Mouse (Mus musculus): Measurements from ENCODE around the gene Plekha6.

Plekha6 gene

GRCm38 (mm10) chr1:133244668-133245067 lies 80.7 kb downstream of the Plekha6 start:
- DNase-seq (ENCODE audit: low spot score in 2 of 2), result no peak

DNA sequence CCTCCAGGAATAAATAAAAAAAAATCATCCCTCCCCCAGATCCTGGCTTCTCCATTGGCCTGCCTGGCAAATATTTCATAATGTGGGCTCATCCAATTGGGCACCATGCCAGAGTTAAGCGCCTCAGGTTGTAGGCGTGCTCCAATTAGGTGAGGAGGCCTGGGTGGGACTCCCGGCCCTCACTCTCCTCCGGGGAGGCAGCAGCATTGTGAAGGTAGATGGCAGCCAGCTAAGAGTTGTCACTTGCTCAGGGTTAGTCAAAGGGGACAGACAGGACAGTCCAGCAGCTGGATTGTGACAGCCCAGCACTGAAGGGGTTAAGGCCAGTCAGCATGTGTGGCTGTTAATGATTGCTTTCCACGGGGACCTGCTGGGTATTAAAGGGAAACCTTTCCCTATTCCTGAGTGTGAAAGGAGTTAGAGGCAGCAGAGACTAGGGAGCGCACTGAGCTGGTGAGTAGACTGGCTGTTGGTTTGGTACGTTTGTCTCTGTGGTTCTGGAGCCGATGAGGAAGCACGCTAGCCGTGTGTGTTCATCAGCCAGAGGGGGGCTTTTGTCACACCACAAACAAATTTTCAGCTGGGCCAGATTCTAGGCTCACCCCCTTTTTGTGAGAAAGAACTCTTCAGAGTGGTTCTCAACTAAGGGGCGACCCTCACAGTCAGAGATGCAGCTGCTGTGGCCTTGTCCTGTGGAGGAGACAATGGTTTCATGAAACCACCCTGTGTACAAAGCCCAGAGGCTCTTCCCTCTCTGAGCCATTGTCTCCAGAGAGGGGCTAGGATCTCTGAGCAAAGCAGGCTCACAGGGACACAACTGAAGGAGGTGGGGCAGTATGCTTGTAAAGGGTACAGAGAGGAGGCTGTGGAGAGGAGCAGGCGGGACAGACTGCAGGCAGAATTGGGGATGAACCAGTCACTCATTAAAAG lies 81.9 kb downstream of the Plekha6 start:
- DNase-seq (ENCODE audit: low spot score in 2 of 2), result no peak

DNA sequence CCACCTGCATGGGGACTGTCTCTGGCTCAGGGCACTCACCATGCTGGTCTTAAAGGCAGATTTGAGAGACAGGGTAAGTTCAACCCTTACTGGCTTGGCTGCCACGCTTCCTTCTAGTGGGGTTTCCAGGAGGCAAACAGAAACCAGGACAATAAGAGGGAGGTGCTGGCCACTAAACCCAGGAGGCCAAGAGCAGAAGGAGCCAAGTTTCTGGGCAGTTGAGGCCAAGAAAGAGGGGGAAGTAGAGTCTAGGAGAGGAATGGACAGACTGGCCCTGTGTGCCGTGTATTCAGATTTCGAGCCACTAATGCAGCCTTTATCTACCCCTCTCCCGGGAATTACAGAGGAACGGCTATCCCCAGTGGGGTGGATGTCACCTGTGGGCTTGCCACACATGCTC lies 83.2 kb downstream of the Plekha6 start:
- no peak for DNase-seq (ENCODE audit: low spot score in 2 of 2)

DNA sequence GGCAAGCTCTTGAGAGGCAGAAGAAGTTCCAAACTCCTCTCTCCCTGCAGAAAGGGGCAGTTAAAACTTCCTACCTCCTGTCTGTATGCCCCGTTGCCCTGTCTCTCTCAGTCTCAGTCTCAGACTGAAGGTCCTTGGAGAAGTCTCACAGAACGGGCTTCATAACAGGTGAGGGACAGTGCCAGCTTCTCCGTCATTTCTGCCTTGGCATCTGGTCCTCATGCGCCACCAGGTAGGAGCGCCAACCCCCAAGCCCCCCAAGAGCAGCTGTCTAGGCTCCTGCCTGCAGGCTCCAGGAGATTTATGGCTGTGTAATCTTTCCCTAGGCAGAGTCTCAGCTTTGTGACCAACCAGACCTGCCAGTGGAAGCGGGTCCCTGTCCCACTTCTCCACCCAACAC lies 86.8 kb downstream of the Plekha6 start:
- no peak for DNase-seq (ENCODE audit: low spot score in 2 of 2)

DNA sequence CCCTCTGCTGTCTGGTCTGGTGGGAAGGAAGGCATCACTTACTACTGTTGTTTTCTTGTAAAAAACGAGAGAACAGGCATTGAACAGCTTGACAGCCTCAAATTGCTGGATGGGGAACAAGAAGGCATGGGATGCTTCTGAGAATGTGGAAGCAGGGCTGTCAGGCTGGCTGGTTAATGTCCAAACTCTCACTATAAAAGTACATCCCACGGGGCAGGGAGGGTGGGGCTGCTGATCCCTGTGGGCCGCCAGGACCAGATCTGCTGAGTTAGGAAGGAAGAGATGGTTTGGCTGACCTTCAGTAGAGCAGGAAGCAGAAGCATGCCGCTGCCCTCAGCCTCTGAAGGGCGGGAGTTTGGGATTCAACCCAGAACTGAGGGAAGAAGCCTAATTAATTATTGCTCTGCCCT lies 87.6 kb downstream of the Plekha6 start:
- DNase-seq (ENCODE audit: low spot score in 2 of 2), result peak in 1 of 2 experiments; percentile 63

- DNase-seq (ENCODE audit: low spot score in 2 of 2), result no peak
Observed at GRCm38 (mm10) chr1:133252251-133252650, 88.2 kb downstream of the Plekha6 start.

DNA sequence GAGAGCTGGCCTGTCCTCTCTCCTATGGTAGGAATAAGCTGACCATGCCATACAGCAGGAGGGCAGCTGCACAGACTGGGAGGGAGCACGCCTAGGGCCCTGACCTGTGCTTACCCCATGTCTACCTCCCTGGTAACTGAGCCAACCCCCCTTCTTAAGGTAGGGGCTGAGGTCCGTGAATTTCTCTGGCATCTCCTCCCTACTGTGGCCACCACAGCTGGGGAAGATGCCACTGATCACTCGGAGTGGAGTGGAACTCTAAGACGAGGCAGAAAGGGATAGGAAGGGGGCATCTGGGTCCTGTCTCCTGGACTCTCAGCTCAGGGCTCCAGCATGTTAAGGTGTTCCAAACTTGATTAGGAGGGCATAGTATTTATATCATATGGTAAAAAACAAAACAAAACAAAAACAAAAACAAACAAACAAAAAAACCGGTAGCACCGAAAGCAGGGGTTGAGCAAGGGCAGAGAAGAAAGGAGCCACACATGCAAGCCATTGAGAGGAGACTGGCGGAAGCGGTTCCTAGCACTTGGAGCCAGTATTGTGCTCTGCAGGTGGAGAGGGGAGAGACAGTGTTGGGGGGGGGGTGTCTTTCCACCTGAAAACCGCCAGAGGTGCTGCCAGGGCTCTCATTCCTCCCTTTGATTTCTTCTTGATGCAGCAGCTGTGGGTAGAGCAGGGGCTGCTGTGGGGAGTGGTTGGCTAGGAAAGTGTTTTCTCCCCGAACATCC lies 89.0 kb downstream of the Plekha6 start:
- no peak for DNase-seq (ENCODE audit: low spot score in 2 of 2)

DNA sequence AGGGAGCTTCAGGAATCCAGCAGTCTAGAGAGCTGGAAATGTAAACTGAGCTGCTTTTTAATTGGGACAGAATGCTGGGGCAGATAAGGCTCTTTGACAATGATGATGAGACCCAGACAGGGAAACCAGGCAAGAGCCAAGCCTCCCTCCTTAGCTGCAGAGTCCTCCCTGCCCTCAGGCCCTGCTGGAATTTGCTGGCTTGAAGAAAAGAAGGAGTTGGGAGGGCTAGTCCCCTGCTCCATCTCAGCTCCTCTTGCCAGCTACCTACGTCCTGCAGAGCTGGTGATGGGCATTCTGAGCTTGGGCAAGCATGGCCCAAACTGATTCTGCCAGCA lies 89.5 kb downstream of the Plekha6 start:
- no peak for DNase-seq (ENCODE audit: low spot score in 2 of 2)

DNA sequence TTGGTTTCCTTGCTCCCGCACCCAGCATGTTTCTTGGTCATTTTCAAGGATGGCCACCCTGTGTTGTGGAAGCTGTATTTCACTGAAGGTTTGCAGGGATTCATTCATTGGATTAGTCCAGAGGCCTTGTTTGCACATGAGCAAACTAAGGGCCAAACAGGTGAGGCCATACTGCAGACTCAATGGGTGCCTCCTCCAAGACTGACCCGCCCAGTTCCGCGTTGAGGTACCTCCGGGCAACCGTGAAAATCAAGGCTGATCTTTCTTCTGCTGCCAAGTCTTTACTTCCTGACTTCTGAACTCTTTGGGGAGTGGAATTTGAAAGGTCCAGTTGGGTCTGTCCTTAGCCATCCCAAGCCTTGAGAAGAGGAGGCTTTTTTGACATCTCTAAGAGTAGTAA lies 90.2 kb downstream of the Plekha6 start:
- DNase-seq (ENCODE audit: low spot score in 2 of 2), result no peak

DNA sequence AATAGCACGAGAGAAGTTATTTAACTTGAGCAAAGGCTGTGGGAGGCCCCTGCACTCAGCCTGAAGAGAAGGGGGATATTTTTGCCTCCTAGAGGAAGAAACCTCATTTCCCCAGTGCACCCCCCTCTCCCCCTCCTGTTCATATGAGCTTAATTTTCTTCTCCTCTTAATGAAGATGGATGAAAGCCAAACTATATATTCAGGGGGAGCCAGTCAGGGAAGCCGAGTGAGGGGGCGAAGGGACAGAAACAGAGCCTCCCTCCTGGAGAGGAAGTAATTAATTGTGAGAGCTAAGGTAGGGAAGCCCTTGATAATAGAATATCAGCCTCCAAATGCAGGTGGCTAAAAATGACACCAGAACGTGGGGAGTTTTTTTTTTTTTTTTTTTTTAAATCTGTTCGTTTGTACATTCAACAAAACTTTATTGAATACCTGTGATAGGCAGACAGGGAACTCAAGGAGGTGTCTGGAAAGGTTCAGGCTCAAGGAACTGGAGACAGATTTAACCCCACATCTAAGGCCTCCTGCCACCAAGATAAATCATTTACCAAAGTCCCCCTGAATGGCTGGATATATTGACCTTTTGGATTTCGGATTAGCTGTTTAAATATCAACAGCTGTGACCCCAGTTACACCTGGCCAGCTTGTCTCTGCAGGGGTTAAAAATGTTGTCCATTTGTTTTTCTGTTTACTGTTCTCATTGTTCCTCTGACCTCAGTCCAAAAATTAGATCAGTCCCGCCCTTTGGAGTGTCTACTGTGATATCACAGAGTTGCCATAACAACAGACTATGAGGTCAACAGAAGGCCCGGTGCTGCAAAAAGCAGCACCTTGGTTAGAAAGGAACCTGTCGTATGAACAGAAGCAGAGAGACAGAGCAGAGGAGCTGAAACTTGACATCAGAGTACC lies 91.1 kb downstream of the Plekha6 start:
- DNase-seq (ENCODE audit: low spot score in 2 of 2), result no peak

GRCm38 (mm10) chr1:133255776-133256175 lies 91.8 kb downstream of the Plekha6 start:
- DNase-seq (ENCODE audit: low spot score in 2 of 2), result no peak

- no peak for DNase-seq (ENCODE audit: low spot score in 2 of 2)
Observed at GRCm38 (mm10) chr1:133256347-133256746, 92.3 kb downstream of the Plekha6 start.

DNA sequence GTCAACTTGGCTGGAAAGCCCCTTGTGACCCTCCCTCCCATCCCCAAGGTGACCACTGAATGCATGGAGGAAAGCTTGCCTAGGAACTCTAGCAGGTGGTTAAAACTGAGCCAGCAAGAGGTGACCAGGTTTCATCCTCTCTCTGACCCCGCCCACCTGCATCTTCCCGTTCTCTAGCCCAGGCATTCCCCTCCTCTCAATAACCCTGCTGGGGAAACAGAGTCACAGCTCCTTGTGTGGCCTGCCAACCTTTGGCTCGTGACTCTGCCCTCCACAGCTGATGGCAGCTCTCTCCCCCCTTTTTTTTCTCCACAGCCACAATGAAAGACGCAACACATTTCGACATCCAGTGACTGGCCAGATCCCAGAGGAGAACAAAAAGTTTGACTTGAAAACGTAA lies 94.7 kb downstream of the Plekha6 start:
- no peak for DNase-seq (ENCODE audit: low spot score in 2 of 2)

GRCm38 (mm10) chr1:133262628-133263027 lies 98.6 kb downstream of the Plekha6 start:
- no peak for DNase-seq (ENCODE audit: low spot score in 2 of 2)

GRCm38 (mm10) chr1:133263134-133263533 lies 99.1 kb downstream of the Plekha6 start:
- DNase-seq (ENCODE audit: low spot score in 2 of 2), result no peak

GRCm38 (mm10) chr1:133264367-133264766 lies 100.4 kb downstream of the Plekha6 start:
- DNase-seq (ENCODE audit: low spot score in 2 of 2), result no peak

DNA sequence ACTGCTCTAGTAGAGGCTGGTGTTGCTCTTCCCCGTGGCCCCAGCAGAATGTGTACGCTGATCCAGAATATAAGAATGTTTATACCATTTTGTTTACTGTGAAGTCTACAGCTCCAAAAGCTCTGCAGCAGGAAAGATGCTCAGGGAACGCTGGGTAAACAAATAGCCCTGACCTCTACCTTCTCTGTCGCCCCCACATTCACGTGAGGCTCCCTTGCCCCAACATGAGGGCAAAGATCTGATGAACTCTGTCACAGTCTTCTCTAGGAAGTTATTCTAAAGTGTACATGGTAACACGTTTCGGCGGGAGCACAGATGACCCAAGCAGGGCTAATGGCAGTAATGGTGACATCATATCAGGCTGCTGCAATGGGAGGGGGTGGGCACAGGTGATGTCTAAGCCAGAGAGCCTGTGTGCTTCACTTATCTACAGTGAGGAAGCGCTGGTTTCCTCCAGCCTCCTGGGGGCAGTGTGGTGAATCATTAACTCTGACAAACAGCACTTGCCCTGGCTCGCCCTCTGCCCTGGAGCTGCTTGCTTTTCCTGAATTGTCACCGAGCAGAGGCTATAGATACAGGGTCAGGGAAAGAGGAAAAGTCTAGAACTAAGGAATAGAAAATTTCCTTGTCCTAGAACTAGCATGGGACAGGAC lies 101.2 kb downstream of the Plekha6 start:
- DNase-seq (ENCODE audit: low spot score in 2 of 2), result peak in 1 of 2 experiments; percentile 63

DNA sequence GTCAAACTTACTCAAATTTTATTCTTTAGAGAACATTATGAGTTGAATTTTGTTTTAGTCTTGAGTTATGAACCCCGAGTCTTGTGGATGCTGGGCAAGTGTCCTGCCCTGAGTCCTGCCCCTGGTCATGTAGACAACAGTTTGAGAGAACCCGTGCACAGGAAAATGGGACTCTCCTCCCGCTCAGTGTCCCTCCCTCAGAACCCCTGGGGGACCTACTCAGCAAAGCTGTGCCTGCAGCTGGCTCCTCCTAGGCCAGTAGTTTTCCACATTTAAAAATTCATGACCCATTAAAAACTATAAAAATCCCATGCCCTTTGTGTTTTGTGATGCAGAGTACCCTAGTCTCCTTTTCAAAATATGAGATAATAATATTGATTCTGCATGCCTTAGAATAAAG lies 103.1 kb downstream of the Plekha6 start:
- no peak for DNase-seq (ENCODE audit: low spot score in 2 of 2)

- no peak for DNase-seq (ENCODE audit: low spot score in 2 of 2)
Observed at GRCm38 (mm10) chr1:133267813-133268492, 103.9 kb downstream of the Plekha6 start.

DNA sequence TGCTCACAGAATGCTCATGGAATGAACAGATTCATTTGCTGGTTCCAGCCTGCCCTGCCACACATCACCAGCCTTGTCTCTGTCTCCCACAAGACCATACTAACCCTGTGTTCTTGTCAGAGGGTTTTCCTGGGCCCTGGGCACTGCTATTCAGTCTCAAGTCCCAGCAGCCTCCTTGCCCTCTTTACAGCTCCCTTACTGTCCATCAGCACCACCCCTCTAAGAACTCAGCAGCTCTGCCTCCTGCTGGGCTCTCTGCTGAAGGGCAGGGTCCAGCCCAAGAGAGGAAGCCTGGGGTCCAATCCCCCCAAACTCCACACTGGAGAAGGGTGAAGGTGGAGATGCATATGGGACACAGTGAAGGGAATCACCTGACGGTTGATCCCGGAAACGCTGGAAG lies 104.5 kb downstream of the Plekha6 start:
- DNase-seq (ENCODE audit: low spot score in 2 of 2), result no peak

GRCm38 (mm10) chr1:133270336-133270735 lies 106.3 kb downstream of the Plekha6 start:
- no peak for DNase-seq (ENCODE audit: low spot score in 2 of 2)

All from urinary bladder, adult 18-20 months (tissue).